Mouse (Mus musculus) limb, embryonic 14.5 days (tissue): ENCODE measurements around the gene Tspan14. TPM values are rescaled to one million over a fixed set of nuclear protein-coding genes. Genes with fewer than 3 reads are reported as not detected.

Source experiments
- ATAC-seq: fragments of 200-750 bp; cut with Nextera tagmentation; 2 replicates; pipeline ENCODE4 v1.8.0; 2017; ENCODE audit warnings: low read depth, moderate number of reproducible peaks, moderate TSS enrichment; ENCODE audit not compliant: low FRiP score
- DNase-seq: peaks from one replicate; pipeline ENCODE4 v3.0.0-alpha.2; 2015; ENCODE audit warnings: low spot score
- H3K27ac ChIP-seq: fragments of 300-500 bp; sonication (generic); replicated peaks from 2 replicates; pipeline ENCODE4 v1.5.1; 2014; ENCODE audit warnings: low read depth, mild to moderate bottlenecking, low read length, moderate library complexity, mixed read lengths
- H3K27me3 ChIP-seq: fragments of 300-500 bp; sonication (generic); 2 replicates; pipeline ENCODE4 v1.6.1; 2014; ENCODE audit warnings: low read length, mixed read lengths; ENCODE audit not compliant: control insufficient read depth, insufficient read depth
- H3K36me3 ChIP-seq: fragments of 300-500 bp; sonication (generic); 2 replicates; pipeline ENCODE4 v1.6.1; 2014; ENCODE audit warnings: mild to moderate bottlenecking, low read length, moderate library complexity, mixed read lengths; ENCODE audit not compliant: control insufficient read depth, insufficient read depth
- H3K4me1 ChIP-seq: fragments of 300-500 bp; sonication (generic); 2 replicates; pipeline ENCODE4 v1.6.1; 2014; ENCODE audit warnings: antibody characterized with exemption, low read length, mixed read lengths; ENCODE audit not compliant: control insufficient read depth, insufficient read depth
- H3K4me2 ChIP-seq: fragments of 300-500 bp; sonication (generic); replicated peaks from 2 replicates; pipeline ENCODE4 v1.6.1; 2014; ENCODE audit warnings: low read depth, mild to moderate bottlenecking, low read length, moderate library complexity; ENCODE audit not compliant: severe bottlenecking
- H3K4me3 ChIP-seq: fragments of 300-500 bp; sonication (generic); replicated peaks from 2 replicates; pipeline ENCODE4 v1.5.1; 2014; ENCODE audit warnings: low read length
- H3K9ac ChIP-seq: fragments of 300-500 bp; sonication (generic); 2 replicates; pipeline ENCODE4 v1.6.1; 2014; ENCODE audit warnings: mild to moderate bottlenecking, low read depth, low read length, moderate library complexity; ENCODE audit not compliant: severe bottlenecking
- H3K9me3 ChIP-seq: fragments of 300-500 bp; sonication (generic); 2 replicates; pipeline ENCODE4 v1.6.1; 2016; ENCODE audit warnings: low read length; ENCODE audit not compliant: control insufficient read depth
- POLR2A ChIP-seq: fragments of 200-500 bp; IDR thresholded peaks from 2 replicates; pipeline ENCODE4 v1.8.0; 2012; ENCODE audit warnings: inconsistent platforms, mild to moderate bottlenecking, moderate library complexity, borderline replicate concordance; ENCODE audit not compliant: insufficient read depth, insufficient read length; ENCODE audit errors: extremely low read depth
- WGBS: fragments of 180-500 bp; shearing (Covaris S2); extraction: QIAGEN DNeasy Blood & Tissue Kit; methylation state at CpG from one replicate; pipeline ENCODE4 v1.1.7; 2014; 5-methylcytosine and 5-hydroxymethylcytosine counted together
- polyA plus RNA-seq, 2 experiments: library from polyadenylated mRNA; depleted of rRNA in 1 of 2; stranded (reverse) in 1 of 2; unstranded in 1 of 2; fragments of >200 nt; fragmentation: Nextera tagmentation in 1 of 2; extraction: Ambion mirVana in 1 of 2; gene quantifications; 2 replicates each; pipeline versions ENCODE4 v1.2.1 to v1.2.3; 2012 to 2014

The Tspan14 gene
- polyA plus RNA-seq, 2 experiments: 75.2 to 75.5 TPM

DNA sequence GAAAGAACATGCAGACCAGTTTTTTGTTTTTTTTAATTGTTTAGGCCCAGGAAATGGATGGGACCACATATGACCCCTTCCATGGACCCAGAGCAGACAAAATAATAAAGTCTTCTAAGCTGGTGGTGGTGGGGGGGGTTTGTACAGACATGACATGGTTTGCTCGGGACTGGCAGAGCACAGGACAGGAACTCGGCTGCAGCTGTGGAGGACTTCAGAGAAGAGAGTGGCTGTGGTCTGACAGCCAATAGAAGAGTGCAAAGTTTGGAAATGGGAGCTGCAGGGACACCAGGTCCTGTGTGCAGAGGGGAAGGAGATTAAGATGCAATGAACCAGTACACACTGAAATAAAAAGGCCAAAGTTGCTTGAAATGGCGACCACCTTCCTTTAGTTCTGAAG is 7.0 kb downstream of the Tspan14 start:
- no peaks in the 10 kb centered on the region for H3K9me3 ChIP-seq
- no peak overlapping the region for H3K9ac ChIP-seq
- 42% methylated on average over 3 of the region's 3 CpGs for WGBS
- H3K27me3 ChIP-seq: no peaks in the 10 kb centered on the region
- H3K4me2 ChIP-seq: no peak overlapping the region
- ATAC-seq: no peak
- peaks cover 73% of the 10 kb centered on the region for H3K4me1 ChIP-seq
- no peak for DNase-seq
- H3K4me3 ChIP-seq: no peak overlapping the region
- no peak for TF ChIP-seq POLR2A
- H3K36me3 ChIP-seq: no peaks in the 10 kb centered on the region
- H3K27ac ChIP-seq: no peak overlapping the region

DNA sequence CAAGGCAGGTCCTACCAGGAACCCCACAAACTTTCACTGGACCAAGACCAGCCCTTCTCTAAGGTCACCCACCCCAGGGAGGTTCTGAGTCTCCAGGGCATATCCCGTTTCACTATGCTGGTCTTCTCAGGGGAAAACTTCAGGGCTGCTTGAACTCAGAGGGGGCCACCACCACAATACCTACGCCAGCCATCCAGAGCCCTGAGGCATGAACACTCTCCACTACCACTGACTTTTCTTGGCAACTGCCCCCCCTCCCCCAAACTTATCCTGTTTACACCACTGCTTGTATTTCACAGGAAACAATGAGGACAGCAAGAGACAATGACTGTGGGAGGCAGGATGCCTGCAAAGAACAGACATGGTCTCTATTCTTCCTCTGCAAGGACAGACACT is 7.6 kb downstream of the Tspan14 start:
- peaks cover 73% of the 10 kb centered on the region for H3K4me1 ChIP-seq
- no peak overlapping the region for H3K9ac ChIP-seq
- no peaks in the 10 kb centered on the region for H3K27me3 ChIP-seq
- no peak for DNase-seq
- no peaks in the 10 kb centered on the region for H3K9me3 ChIP-seq
- TF ChIP-seq POLR2A: no peak
- no peaks in the 10 kb centered on the region for H3K36me3 ChIP-seq
- peak overlapping the region; percentile 49 for H3K27ac ChIP-seq
- ATAC-seq: no peak
- H3K4me2 ChIP-seq: no peak overlapping the region
- no peak overlapping the region for H3K4me3 ChIP-seq
- 48% methylated on average over 2 of the region's 2 CpGs for WGBS

DNA sequence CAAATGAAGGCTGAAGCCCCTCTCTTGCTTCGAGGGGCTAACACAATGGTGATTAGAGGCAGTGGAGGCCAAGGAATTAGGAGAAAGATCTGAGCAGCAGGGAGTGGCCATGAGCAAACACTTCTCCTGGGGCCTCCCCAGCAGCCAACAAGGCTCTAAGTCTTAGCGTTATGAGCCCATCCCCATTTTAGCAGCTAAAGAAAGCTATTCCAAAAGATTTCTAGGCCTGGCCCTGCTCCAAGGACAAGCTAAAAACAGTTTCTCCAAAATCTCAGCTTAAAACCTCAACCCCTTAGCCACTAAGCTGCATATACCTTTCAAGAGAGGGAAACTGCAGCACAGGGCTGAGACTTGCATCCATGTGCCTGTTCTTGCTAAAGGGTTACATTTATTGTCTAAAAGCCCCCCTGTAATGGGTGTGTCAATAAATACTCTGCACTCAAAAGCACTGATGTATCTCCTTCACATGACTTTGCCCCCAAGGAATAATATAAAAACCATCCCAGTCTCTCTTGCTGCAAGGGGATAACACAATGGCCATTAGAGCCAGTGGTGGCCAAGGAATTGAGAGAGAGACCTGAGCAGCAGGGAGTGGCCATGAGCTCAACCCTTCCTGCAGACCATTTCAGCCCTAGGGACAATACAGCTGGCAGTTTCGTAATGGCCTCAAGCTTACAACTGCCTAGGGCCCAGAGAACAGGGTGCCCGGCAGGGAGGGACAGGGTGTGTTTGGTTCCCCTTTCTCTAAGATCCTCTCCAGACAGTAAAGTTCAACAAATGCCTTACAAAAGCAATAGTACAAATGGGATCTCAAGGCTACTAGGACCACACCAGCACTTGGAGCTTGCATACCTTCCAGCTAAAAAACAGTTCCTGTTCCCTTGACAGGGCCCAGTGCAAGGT is 8.3 kb downstream of the Tspan14 start:
- Histone ChIP-seq H3K27me3 (no peaks in the 10 kb centered on the region), H3K4me3 (no peak overlapping the region), H3K27ac (peak overlapping the region; percentile 71), H3K4me1 (peaks cover 71% of the 10 kb centered on the region), H3K36me3 (no peaks in the 10 kb centered on the region), H3K9ac (no peak overlapping the region), H3K4me2 (no peak overlapping the region), H3K9me3 (no peaks in the 10 kb centered on the region)
- DNase-seq (peak; percentile 56), ATAC-seq (no peak)
- 26% methylated on average over 4 of the region's 4 CpGs for WGBS
- no peak for TF ChIP-seq POLR2A

DNA sequence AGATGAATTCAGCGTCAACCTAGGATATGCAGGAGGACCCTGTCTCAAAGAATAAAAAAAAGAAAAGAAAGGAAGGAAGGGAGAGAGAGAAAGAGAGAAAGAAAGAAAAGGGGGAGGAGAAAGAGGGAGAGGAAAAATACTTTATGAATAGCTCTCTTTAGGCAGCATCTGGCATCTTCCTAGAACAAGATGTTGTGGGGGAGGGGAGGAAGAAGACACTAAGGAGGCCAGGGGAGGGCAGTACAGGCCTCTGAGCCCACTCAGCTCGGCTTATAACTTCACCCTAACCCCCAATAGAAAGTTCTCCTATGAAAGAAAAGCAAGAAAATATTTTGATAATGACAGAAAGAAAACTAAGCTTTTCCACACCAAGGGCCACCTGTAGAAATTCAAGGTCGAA is 9.0 kb downstream of the Tspan14 start:
- Histone ChIP-seq H3K4me1 (peaks cover 75% of the 10 kb centered on the region), H3K27me3 (no peaks in the 10 kb centered on the region), H3K4me3 (no peak overlapping the region), H3K27ac (peak overlapping the region; percentile 71), H3K9ac (no peak overlapping the region), H3K36me3 (no peaks in the 10 kb centered on the region), H3K4me2 (no peak overlapping the region), H3K9me3 (no peaks in the 10 kb centered on the region)
- 58% methylated on average over 3 of the region's 3 CpGs for WGBS
- no peak for TF ChIP-seq POLR2A
- DNase-seq (peak; percentile 61), ATAC-seq (no peak)

DNA sequence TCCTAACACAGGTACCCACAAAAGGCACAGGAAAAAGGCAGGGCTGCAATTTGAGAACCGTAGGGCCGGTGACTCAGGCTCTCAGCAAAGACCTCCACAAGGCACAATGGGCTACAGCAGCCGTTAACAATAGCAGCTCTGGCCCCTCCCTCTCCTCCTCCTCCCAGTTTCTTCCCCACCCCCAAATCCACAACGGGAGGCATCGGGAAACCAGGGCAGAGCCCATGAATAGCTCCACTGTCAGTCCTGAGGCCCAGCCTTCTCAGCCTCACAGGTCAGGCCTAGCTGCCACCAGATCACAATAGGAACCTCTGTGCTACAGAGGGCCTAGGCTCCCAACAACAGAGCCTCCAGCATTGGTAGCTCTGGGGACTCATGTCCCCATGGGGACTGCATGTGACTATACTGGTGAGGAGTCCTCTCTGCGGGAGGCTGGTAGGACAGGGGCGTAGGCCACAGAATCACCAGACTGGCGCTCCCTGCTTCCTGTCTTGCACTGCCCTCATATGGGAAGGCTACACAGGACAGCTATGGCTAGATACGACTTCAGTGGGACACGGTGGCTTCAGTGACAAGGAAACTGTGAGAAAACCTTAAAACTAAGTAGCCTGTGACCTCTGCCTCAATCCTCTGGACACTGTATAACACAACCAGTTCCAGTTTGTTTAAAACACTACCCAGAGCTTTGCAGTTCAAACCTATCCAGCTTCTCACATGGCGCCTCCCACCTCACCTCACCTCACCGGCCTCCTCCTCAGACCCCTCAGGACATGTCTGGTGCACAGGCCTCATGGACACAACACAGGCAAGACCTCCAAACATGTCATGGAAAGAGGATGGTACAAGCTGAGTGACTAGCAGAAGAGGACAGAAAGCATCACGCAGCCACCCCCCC is 10.1 kb downstream of the Tspan14 start:
- DNase-seq (peak; percentile 48), ATAC-seq (peak; percentile 71; the same call in 1 of the 2 replicates)
- Histone ChIP-seq H3K4me2 (peak overlapping the region; percentile 25; the same call in 1 of the 2 replicates), H3K27ac (peak overlapping the region; percentile 73), H3K9ac (peak overlapping the region; percentile 36; the same call in 1 of the 2 replicates), H3K36me3 (no peaks in the 10 kb centered on the region), H3K9me3 (no peaks in the 10 kb centered on the region), H3K27me3 (no peaks in the 10 kb centered on the region), H3K4me1 (peaks cover 71% of the 10 kb centered on the region), H3K4me3 (no peak overlapping the region)
- no peak for TF ChIP-seq POLR2A
- WGBS: 43% methylated on average over 13 of the region's 13 CpGs
